Mouse (Mus musculus): Measurements from ENCODE around the gene Vwce.

The Vwce gene

GRCm38 (mm10) chr19:10634106-10634871 lies at the start of gene Vwce:
TSS of gene Vwce (plus strand) at chr19:10634213.
- ChIA-PET POLR2A (interaction anchor here in 3 of 4 experiments (0.6 to 23.9 kb wide), 16 partner anchors 9 to 244 kb away, joined by 3 to 468 read pairs (median 3); partner anchors contain the start of genes Ddb1 (in 2 of the 3), Sdhaf2 (in 2 of the 3), Tkfc (in 2 of the 3) and Cpsf7 (in 1 of the 3)), CTCF (interaction anchor here in 2 of 4 experiments (0.6 to 1.8 kb wide), 10 partner anchors 10 to 345 kb away, joined by 3 to 6 read pairs (median 4); partner anchors contain the start of gene Sdhaf2 (in 1 of the 2))

DNA sequence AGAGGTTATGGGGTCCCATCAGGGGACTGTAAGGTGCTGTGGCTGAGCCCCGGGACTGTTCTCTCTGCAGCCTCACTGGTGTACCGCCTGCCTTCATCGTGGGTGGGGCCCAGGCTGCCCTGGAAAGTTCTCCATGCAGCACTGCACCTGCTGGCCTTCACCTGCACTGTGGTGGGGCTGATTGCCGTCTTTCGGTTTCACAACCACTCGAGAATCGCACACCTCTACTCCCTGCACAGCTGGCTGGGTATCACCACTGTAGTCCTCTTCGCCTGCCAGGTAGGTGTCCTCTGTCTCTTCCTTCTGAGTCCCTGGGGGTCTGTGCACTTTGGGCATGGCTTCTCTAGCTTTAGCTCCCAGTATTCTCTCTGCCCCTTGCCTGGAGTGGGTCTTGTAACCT lies 48.9 kb upstream of the Vwce start:
- ChIA-PET POLR2A (interaction anchor here in 2 of 4 experiments (0.7 to 2.2 kb wide), 5 partner anchors 8 to 25 kb away, joined by 3 to 10 read pairs (median 3); partner anchors contain the start of genes Cyb561a3 (in 2 of the 2) and Tmem138 (in 2 of the 2)), CTCF (no interaction called here)

DNA sequence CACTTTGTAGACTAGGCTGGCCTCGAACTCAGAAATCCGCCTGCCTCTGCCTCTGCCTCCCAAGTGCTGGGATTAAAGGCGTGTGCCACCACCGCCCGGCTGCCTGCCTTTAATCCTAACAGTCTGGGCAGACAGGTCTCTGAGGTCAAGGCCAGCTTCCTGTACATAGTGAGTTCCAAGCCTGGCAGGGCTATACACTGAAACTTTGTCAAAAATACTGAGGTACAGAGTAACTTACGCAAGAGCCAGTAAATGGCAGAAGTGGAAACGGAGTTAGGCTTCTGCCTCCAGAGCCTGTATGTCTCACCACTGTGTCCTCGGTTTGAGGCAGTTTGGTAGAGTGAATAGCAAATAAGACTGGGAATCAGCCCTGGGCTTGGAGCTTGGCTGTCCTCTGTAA lies 46.8 kb upstream of the Vwce start:
- ChIA-PET POLR2A (interaction anchor here in 2 of 4 experiments (0.9 to 13.0 kb wide), 8 partner anchors 8 to 89 kb away, joined by 3 to 149 read pairs (median 8); partner anchors contain the start of genes Cyb561a3 (in 2 of the 2), Ddb1 (in 2 of the 2), Tmem138 (in 2 of the 2) and Tkfc (in 1 of the 2)), CTCF (interaction anchor here in 3 of 4 experiments (0.6 to 2.3 kb wide), 4 partner anchors 10 to 344 kb away, joined by 3 to 6 read pairs (median 4); partner anchors contain the start of genes Cyb561a3 (in 1 of the 3) and Tmem138 (in 1 of the 3))

DNA sequence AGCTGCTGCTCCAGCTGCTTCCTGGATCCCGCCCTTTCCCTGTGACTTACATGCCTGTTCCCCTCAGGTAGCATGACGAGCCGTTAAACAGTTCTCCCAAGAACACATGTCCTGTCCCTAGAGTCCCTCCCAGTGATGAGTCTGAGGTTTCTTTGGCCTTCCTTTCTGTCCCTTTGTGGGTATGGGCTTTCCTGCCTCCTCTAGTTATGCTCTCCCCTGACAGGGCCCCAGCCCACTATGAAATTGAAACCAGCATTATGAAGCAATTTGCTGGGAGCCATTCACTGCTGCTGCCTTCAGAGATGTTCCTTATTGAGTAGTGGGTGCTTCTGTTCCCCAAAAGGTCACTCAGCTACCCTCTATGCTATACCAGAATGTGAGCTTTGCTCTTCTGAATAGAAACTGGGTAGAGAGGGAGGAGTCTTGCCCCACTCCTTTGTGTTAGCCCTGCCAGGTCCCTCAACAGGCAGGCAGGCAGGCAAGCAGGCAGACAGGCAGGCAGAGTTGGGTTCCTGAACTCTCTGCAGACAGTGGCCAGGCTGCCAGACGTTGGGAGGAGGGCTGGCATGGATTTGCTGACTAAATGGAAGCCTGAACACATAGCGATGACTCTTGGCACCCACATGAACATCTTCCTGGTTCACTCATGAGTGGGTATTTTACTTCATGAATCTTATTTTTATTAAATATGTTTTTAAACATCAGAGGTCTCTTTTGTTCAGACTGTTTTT lies 44.7 kb upstream of the Vwce start:
- ChIA-PET CTCF (interaction anchor here in 1 of 4 experiments (0.6 kb wide), 1 partner anchor 13 kb away, joined by 3 read pairs; no protein-coding TSS in a partner anchor), POLR2A (interaction anchor here in 3 of 4 experiments (0.6 to 13.0 kb wide), 12 partner anchors 9 to 360 kb away, joined by 3 to 149 read pairs (median 4); partner anchors contain the start of genes Cyb561a3 (in 2 of the 3), Ddb1 (in 2 of the 3), Tkfc (in 2 of the 3) and Tmem138 (in 2 of the 3))

DNA sequence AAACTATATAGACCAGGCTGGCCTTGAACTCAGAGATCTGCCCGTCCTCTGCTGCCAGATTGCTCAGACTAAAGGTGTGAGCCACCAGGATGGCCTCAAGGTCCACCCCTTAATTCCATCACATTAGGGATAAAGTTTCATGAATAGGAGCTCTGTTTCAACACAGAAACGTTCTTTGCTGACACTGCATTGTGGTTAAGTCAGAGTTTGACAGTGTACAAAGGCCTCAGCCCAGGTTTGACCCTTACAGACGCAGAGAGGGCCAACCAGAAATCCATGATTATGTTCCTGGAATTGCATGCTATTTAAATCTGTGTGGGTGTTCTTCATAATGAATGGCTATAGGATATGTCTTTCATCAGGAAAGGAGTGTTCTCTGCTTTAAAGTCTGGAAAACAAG lies 43.7 kb upstream of the Vwce start:
- POLR2A ChIA-PET: interaction anchor here in 2 of 4 experiments (0.6 to 13.0 kb wide), 3 partner anchors 14 to 44 kb away, joined by 3 to 149 read pairs (median 3); partner anchors contain the start of genes Ddb1 (in 1 of the 2) and Tkfc (in 1 of the 2)
- CTCF ChIA-PET: no interaction called here

GRCm38 (mm10) chr19:10591659-10592377 lies 42.2 kb upstream of the Vwce start:
- ChIA-PET CTCF (interaction anchor here in 3 of 4 experiments (0.6 to 1.2 kb wide), 4 partner anchors 11 to 68 kb away, joined by 3 to 7 read pairs (median 3); no protein-coding TSS in a partner anchor), POLR2A (interaction anchor here in 2 of 4 experiments (1.0 to 13.0 kb wide), 5 partner anchors 11 to 26 kb away, joined by 3 to 149 read pairs (median 7); partner anchors contain the start of genes Ddb1 (in 2 of the 2), Tkfc (in 2 of the 2), Cyb561a3 (in 1 of the 2) and Tmem138 (in 1 of the 2))

DNA sequence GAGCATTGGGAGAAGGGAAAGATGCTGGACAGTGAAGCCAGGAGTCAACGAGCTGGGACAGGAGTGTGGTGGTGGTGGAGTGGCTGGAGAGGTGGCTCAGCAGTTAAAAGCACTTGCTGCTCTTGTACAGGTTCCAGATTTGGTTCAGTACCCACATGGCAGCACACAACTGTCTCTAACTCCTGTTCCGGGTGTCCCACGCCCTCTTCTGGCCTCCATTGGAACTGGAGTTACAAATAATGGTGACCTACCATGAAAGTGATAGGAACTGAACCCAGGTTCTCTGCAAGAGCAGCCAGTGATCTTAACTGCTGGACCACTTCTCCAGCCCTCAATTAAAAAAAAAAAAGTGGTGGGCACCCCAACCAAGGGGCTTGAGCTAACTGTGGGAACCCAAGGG lies 35.8 kb upstream of the Vwce start:
- ChIA-PET CTCF (interaction anchor here (0.6 to 3.0 kb wide), 13 partner anchors 10 to 306 kb away, joined by 3 to 7 read pairs (median 3); partner anchors contain the start of genes Cyb561a3 (in 2 of the 4) and Tmem138 (in 2 of the 4)), POLR2A (interaction anchor here in 3 of 4 experiments (0.7 to 17.4 kb wide), 20 partner anchors 8 to 297 kb away, joined by 3 to 251 read pairs (median 4); partner anchors contain the start of genes Cyb561a3 (in 3 of the 3), Tmem138 (in 3 of the 3), Ddb1 (in 2 of the 3) and Tkfc (in 2 of the 3))

DNA sequence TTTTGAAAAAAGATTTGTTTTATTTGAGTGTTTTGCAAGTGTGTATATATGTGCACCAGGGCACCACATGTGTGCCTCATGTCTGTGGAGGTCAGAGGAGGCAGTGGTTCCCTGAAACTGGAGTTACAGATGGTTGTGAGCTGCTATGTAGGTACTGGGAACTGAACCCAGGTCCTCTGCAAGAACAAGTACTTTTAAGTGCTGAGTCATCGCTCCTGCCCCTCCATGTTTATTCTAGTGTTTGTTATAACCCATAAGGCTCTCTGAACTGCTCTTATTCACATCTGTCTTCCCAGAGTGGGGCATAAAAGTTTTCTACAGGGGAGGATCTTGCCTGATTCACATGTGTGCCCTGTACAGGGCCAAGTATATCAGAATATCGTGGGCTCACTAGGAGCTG lies 34.4 kb upstream of the Vwce start:
- CTCF ChIA-PET: interaction anchor here in 1 of 4 experiments (0.7 kb wide), 1 partner anchor 59 kb away, joined by 8 read pairs; no protein-coding TSS in a partner anchor
- POLR2A ChIA-PET: interaction anchor here in 2 of 4 experiments (0.8 to 17.4 kb wide), 5 partner anchors 18 to 45 kb away, joined by 3 to 251 read pairs (median 3); partner anchors contain the start of genes Cyb561a3 (in 1 of the 2) and Tmem138 (in 1 of the 2)

DNA sequence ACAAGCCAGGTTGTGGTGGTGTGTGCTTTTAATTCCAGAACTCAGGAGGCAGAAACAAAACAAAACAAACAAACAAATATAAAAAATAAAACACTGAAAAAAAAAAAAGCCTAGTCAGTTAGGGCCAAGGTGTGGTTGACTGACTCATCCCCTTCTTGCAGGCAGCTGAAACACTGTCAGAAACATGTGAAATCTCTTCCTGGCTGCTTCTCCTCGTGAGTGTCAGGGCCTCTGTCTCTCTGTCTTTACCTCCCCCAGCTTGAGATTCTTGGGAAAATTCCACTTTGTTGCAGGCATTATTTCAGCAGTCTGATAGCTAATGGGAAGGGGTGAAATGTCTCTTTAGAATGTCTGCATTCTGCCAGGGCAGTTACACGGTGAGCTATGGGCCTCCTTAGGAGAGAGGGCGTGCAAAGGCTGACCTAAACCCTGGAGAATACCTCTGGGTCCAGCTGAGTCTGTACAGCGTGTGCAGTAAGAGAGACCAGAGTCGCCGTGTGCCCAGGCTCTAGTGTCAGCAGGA lies 31.7 kb upstream of the Vwce start:
- CTCF ChIA-PET: interaction anchor here (0.5 to 1.9 kb wide), 24 partner anchors 8 to 1740 kb away, joined by 3 to 9 read pairs (median 4); partner anchors contain the start of genes Cyb561a3 (in 3 of the 4), Tmem138 (in 3 of the 4), Cpsf7 (in 1 of the 4) and Sdhaf2 (in 1 of the 4)
- POLR2A ChIA-PET: interaction anchor here in 3 of 4 experiments (0.6 to 24.0 kb wide), 34 partner anchors 9 to 382 kb away, joined by 3 to 468 read pairs (median 6); partner anchors contain the start of genes Cpsf7 (in 3 of the 3), Cyb561a3 (in 3 of the 3), Tmem138 (in 3 of the 3) and Sdhaf2 (in 2 of the 3)

DNA sequence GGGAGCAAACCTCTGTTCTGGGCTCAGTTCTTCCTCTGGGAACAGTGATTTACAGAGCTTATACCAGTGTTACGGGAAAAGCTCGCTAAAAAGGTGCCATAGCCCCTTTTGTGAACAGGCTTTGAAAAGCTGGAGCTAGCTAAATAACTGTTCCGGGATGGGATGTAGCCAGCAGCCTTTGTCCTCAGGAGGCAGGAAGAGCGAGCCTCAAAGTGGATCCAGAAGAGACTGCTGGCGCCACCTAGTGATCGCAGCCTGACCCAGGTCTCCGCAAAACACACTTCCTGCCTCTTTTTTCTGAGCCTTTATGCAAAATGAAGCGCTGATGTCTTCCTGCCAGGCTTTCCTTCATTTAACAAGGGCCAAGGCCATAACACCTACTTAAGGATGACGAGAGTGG lies 31.2 kb upstream of the Vwce start:
- CTCF ChIA-PET: interaction anchor here (0.5 to 1.9 kb wide), 23 partner anchors 8 to 1741 kb away, joined by 3 to 9 read pairs (median 4); partner anchors contain the start of genes Cyb561a3 (in 3 of the 4), Tmem138 (in 3 of the 4), Cpsf7 (in 1 of the 4) and Sdhaf2 (in 1 of the 4)
- POLR2A ChIA-PET: interaction anchor here in 3 of 4 experiments (0.6 to 24.0 kb wide), 34 partner anchors 9 to 383 kb away, joined by 3 to 468 read pairs (median 6); partner anchors contain the start of genes Cpsf7 (in 3 of the 3), Cyb561a3 (in 3 of the 3), Tmem138 (in 3 of the 3) and Sdhaf2 (in 2 of the 3)

GRCm38 (mm10) chr19:10603660-10604523 lies 30.1 kb upstream of the Vwce start:
- ChIA-PET POLR2A (interaction anchor here in 3 of 4 experiments (0.6 to 24.0 kb wide), 64 partner anchors 7 to 1362 kb away, joined by 3 to 468 read pairs (median 5); partner anchors contain the start of genes Cpsf7 (in 3 of the 3), Cyb561a3 (in 3 of the 3), Prpf19 (in 3 of the 3) and Tmem138 (in 3 of the 3)), CTCF (interaction anchor here in 3 of 4 experiments (0.6 to 2.1 kb wide), 16 partner anchors 8 to 375 kb away, joined by 3 to 11 read pairs (median 4); partner anchors contain the start of genes Cyb561a3 (in 2 of the 3), Sdhaf2 (in 2 of the 3), Tmem138 (in 2 of the 3) and Cpsf7 (in 1 of the 3))

DNA sequence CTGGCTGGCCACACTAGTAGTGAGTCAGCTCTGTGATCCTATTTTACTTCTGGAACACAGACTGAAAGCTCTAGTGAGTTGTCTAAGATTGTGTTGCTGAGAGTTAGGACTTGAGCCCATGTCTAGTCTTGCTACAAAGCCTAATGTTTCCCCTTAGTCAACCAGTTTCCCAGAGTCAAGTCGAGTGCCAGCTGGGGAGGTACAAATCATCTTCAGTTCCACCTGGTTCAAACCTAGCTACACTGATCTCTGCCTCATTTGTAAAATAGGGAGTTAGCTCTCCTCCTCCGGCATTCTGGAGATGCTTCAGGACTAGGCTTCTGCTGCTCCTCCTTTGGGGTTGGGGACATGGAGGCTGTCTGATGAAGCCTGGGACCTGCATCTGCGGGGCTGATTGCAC lies 29.5 kb upstream of the Vwce start:
- CTCF ChIA-PET: interaction anchor here in 3 of 4 experiments (0.6 to 2.1 kb wide), 13 partner anchors 9 to 375 kb away, joined by 3 to 11 read pairs (median 3); partner anchors contain the start of genes Cyb561a3 (in 2 of the 3), Sdhaf2 (in 2 of the 3), Tmem138 (in 2 of the 3) and Cpsf7 (in 1 of the 3)
- POLR2A ChIA-PET: interaction anchor here (0.6 to 24.0 kb wide), 63 partner anchors 8 to 1361 kb away, joined by 3 to 468 read pairs (median 5); partner anchors contain the start of genes Cpsf7 (in 3 of the 4), Cyb561a3 (in 3 of the 4), Prpf19 (in 3 of the 4) and Sdhaf2 (in 3 of the 4)

GRCm38 (mm10) chr19:10605293-10605900 lies 28.6 kb upstream of the Vwce start, which contains the start of the genes Ddb1 and Tkfc:
TSS of gene Ddb1 (plus strand) at chr19:10605327.
TSS of gene Tkfc (minus strand) at chr19:10605654.
- ChIA-PET CTCF (interaction anchor here in 2 of 4 experiments (0.6 to 2.1 kb wide), 10 partner anchors 10 to 374 kb away, joined by 3 to 11 read pairs (median 4); partner anchors contain the start of genes Cyb561a3 (in 2 of the 2), Tmem138 (in 2 of the 2), Cpsf7 (in 1 of the 2) and Sdhaf2 (in 1 of the 2)), POLR2A (interaction anchor here (0.5 to 24.0 kb wide), 84 partner anchors 9 to 1910 kb away, joined by 3 to 468 read pairs (median 5); partner anchors contain the start of genes Cpsf7 (in 3 of the 4), Cyb561a3 (in 3 of the 4), Sdhaf2 (in 3 of the 4) and Tmem138 (in 3 of the 4))
